15 mouse cellular contexts compared by ENCODE assay signal in the genomic region with DNA sequence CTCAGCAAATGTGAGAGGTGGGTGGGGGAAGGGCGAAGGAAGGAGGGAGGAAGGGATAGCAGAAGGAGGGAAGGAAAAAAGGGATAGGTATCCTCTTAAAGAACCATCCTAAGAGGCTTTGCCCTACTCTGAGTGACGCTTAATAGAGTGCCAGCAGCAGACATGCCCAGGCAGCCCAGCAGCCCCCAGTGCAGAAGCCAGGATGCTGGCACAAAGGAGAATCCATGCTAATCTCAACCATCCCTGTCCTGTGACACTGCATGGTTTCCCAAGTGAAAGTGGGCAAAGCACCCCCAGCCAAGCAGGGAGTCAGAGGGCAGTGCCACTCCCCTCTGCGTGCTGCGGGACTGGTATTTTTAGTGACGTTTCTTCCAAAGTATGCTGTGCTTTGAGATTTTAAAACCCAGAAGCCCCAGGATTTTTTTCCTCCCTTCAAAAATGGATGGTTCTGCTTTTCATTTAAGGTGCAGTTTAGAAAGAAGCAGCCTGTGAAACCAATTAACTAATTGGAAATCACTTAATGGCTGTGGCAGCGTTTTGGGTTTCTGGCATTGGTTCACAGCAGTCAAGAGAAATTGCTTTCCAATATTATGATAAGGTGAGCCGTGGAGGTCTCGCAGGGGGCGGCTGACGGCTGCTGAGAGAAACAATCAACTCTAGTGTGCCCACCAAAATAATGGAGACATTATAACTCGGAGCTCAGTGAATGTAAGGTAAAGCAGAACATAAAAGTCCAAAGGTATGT.
DNase-seq lines count a peak whose midpoint lies in the region; ATAC-seq lines count a peak whose summit lies in the region.
"Had no signal": no experiment of that assay in that cellular context is flagged by ENCODE, and none has a peak within 500 bp of the region (broad histone marks: within the 10 kb centered on the region; RNA-seq: fewer than 3 reads in every experiment).

No protein-coding gene starts in this region.

- peaks cover 44% of the 10 kb centered on the region for H3K4me1 ChIP-seq in forebrain, embryonic 10.5 days
- peaks cover 22% of the 10 kb centered on the region for H3K4me1 ChIP-seq in forebrain, embryonic 12.5 days
- peaks cover 14% of the 10 kb centered on the region for H3K4me1 ChIP-seq in midbrain, embryonic 13.5 days (replicated peaks)
- no peaks in the 10 kb centered on the region; the same call in 1 of the 2 replicates for H3K4me1 ChIP-seq in midbrain, embryonic 11.5 days (ENCODE audit: control insufficient read depth, insufficient read depth, low read length)
- H3K4me1 ChIP-seq in forebrain, embryonic 13.5 days: peaks cover 32% of the 10 kb centered on the region
- peaks cover 60% of the 10 kb centered on the region for H3K4me1 ChIP-seq in limb, embryonic 13.5 days

- H3K9ac ChIP-seq in forebrain, embryonic 12.5 days: no peak overlapping the region
- H3K9ac ChIP-seq in midbrain, embryonic 13.5 days (replicated peaks): no peak overlapping the region
- no peak overlapping the region for H3K9ac ChIP-seq in midbrain, embryonic 11.5 days (ENCODE audit: low read length)
- no peak overlapping the region for H3K9ac ChIP-seq in forebrain, embryonic 13.5 days
- H3K9ac ChIP-seq in limb, embryonic 13.5 days: 0 out of 2 replicates have a peak overlapping the region, but pooled peaks have one; percentile 8
- H3K9ac ChIP-seq: lung, embryonic 15.5 days had no signal

- no peaks in the 10 kb centered on the region for H3K27me3 ChIP-seq in forebrain, embryonic 10.5 days (ENCODE audit: poor library complexity, severe bottlenecking)
- H3K27me3 ChIP-seq in forebrain, embryonic 12.5 days: no peaks in the 10 kb centered on the region
- no peaks in the 10 kb centered on the region for H3K27me3 ChIP-seq in midbrain, embryonic 13.5 days
- H3K27me3 ChIP-seq in midbrain, embryonic 11.5 days (ENCODE audit: control insufficient read depth, insufficient read depth, low read length): no peaks in the 10 kb centered on the region
- no peaks in the 10 kb centered on the region for H3K27me3 ChIP-seq in forebrain, embryonic 13.5 days
- no peaks in the 10 kb centered on the region for H3K27me3 ChIP-seq in limb, embryonic 13.5 days
- H3K27me3 ChIP-seq: lung, embryonic 15.5 days had no signal

- no peak overlapping the region for H3K4me3 ChIP-seq in forebrain, embryonic 10.5 days
- no peak overlapping the region for H3K4me3 ChIP-seq in forebrain, embryonic 12.5 days (replicated peaks)
- H3K4me3 ChIP-seq in midbrain, embryonic 13.5 days (replicated peaks): no peak overlapping the region
- no peak overlapping the region for H3K4me3 ChIP-seq in midbrain, embryonic 11.5 days (ENCODE audit: low read depth, low read length)
- H3K4me3 ChIP-seq in forebrain, embryonic 13.5 days: no peak overlapping the region
- no peak overlapping the region for H3K4me3 ChIP-seq in limb, embryonic 13.5 days
- H3K4me3 ChIP-seq: left cerebral cortex, adult 2 months; lung, embryonic 15.5 days; myocyte had no signal

- no peak overlapping the region for H3K4me2 ChIP-seq in forebrain, embryonic 12.5 days
- H3K4me2 ChIP-seq in midbrain, embryonic 13.5 days (replicated peaks): no peak overlapping the region
- no peak overlapping the region for H3K4me2 ChIP-seq in midbrain, embryonic 11.5 days
- peak overlapping the region; percentile 29 for H3K4me2 ChIP-seq in forebrain, embryonic 13.5 days
- peak overlapping the region; percentile 37; the same call in 1 of the 2 replicates for H3K4me2 ChIP-seq in limb, embryonic 13.5 days (replicated peaks)
- H3K4me2 ChIP-seq: lung, embryonic 15.5 days had no signal

- WGBS in forebrain, embryonic 10.5 days: 71% methylated on average over 11 of the region's 11 CpGs
- WGBS in forebrain, embryonic 12.5 days: 59% methylated on average over 11 of the region's 11 CpGs
- 69% methylated on average over 11 of the region's 11 CpGs for WGBS in midbrain, embryonic 13.5 days
- 83% methylated on average over 11 of the region's 11 CpGs for WGBS in midbrain, embryonic 11.5 days
- 40% methylated on average over 11 of the region's 11 CpGs for WGBS in forebrain, embryonic 13.5 days
- 38% methylated on average over 11 of the region's 11 CpGs for WGBS in limb, embryonic 13.5 days

- no peaks in the 10 kb centered on the region for H3K9me3 ChIP-seq in forebrain, embryonic 10.5 days
- no peaks in the 10 kb centered on the region for H3K9me3 ChIP-seq in forebrain, embryonic 12.5 days
- H3K9me3 ChIP-seq in midbrain, embryonic 13.5 days: no peaks in the 10 kb centered on the region
- H3K9me3 ChIP-seq in midbrain, embryonic 11.5 days (ENCODE audit: control insufficient read depth, low read length): no peaks in the 10 kb centered on the region
- H3K9me3 ChIP-seq in forebrain, embryonic 13.5 days (replicated peaks): no peaks in the 10 kb centered on the region
- no peaks in the 10 kb centered on the region for H3K9me3 ChIP-seq in limb, embryonic 13.5 days
- H3K9me3 ChIP-seq: lung, embryonic 15.5 days had no signal

- no peak for DNase-seq in forebrain, embryonic 10.5 days (ENCODE audit: extremely low spot score, low spot score)
- no peak for DNase-seq in midbrain, embryonic 11.5 days (ENCODE audit: low spot score, missing footprints)
- DNase-seq in adrenal gland, postnatal 25 days: no peak
- DNase-seq in gastrocnemius, adult 18-20 months (ENCODE audit: low spot score): no peak
- DNase-seq: adrenal gland, postnatal 10 days; cerebellum, postnatal 36 days; heart, adult 18-20 months; thymus, postnatal 4 days had no signal

- H3K27ac ChIP-seq in forebrain, embryonic 10.5 days: 0 out of 2 replicates have a peak overlapping the region, but pooled peaks have one; percentile 35
- no peak overlapping the region for H3K27ac ChIP-seq in forebrain, embryonic 12.5 days
- H3K27ac ChIP-seq in midbrain, embryonic 13.5 days: no peak overlapping the region
- H3K27ac ChIP-seq in midbrain, embryonic 11.5 days (ENCODE audit: low read depth, low read length): no peak overlapping the region
- H3K27ac ChIP-seq in forebrain, embryonic 13.5 days: peak overlapping the region; percentile 48
- peak overlapping the region; percentile 89 for H3K27ac ChIP-seq in limb, embryonic 13.5 days
- H3K27ac ChIP-seq: left cerebral cortex, adult 2 months; lung, embryonic 15.5 days had no signal

- no peak for ATAC-seq in forebrain, embryonic 12.5 days (ENCODE audit: low FRiP score)
- ATAC-seq in midbrain, embryonic 13.5 days: 0 out of 2 replicates have a peak, but pooled peaks have one; percentile 53
- no peak for ATAC-seq in midbrain, embryonic 11.5 days (ENCODE audit: low FRiP score)
- peak; percentile 23; the same call in 1 of the 2 replicates for ATAC-seq in forebrain, embryonic 13.5 days
- no peak for ATAC-seq in limb, embryonic 13.5 days (ENCODE audit: low FRiP score, low read depth)

- no peaks in the 10 kb centered on the region for H3K36me3 ChIP-seq in forebrain, embryonic 10.5 days (replicated peaks)
- no peaks in the 10 kb centered on the region for H3K36me3 ChIP-seq in forebrain, embryonic 12.5 days (replicated peaks)
- no peaks in the 10 kb centered on the region for H3K36me3 ChIP-seq in midbrain, embryonic 13.5 days
- no peaks in the 10 kb centered on the region for H3K36me3 ChIP-seq in midbrain, embryonic 11.5 days (ENCODE audit: control insufficient read depth, insufficient read depth, low read length)
- H3K36me3 ChIP-seq in forebrain, embryonic 13.5 days (ENCODE audit: poor library complexity, severe bottlenecking): no peaks in the 10 kb centered on the region
- no peaks in the 10 kb centered on the region for H3K36me3 ChIP-seq in limb, embryonic 13.5 days
- H3K36me3 ChIP-seq: lung, embryonic 15.5 days had no signal

Comparison
In these comparisons a context has a peak if more than half of its experiments do, and no peak if none do; other contexts are left out.
1. H3K27ac ChIP-seq: peak in forebrain, embryonic 10.5 days (single experiment), forebrain, embryonic 13.5 days (single experiment) and limb, embryonic 13.5 days (single experiment); none in forebrain, embryonic 12.5 days (single experiment), midbrain, embryonic 13.5 days (single experiment) and midbrain, embryonic 11.5 days (single experiment).
2. ATAC-seq: peak in midbrain, embryonic 13.5 days (single experiment) and forebrain, embryonic 13.5 days (single experiment); none in forebrain, embryonic 12.5 days (single experiment), midbrain, embryonic 11.5 days (single experiment) and limb, embryonic 13.5 days (single experiment).
3. H3K4me2 ChIP-seq: peak in forebrain, embryonic 13.5 days (single experiment) and limb, embryonic 13.5 days (single experiment); none in forebrain, embryonic 12.5 days (single experiment), midbrain, embryonic 13.5 days (single experiment) and midbrain, embryonic 11.5 days (single experiment).